Mouse (Mus musculus): ENCODE results near the gene Anxa4.

- TF ChIP-seq CTCF (IDR thresholded peaks at IDR 0.05; ENCODE audit: borderline replicate concordance, insufficient read depth, low read depth, low read length) (no peak), POLR2A (IDR thresholded peaks at IDR 0.05; ENCODE audit: borderline replicate concordance, insufficient read depth, low read length) (no peak)
These were observed 17.2 kb downstream of the Anxa4 start for GRCm38 (mm10) chr6:86776001-86776705.

Measured in cerebellum, adult 2 months (tissue).